Mouse (Mus musculus) spleen, adult 2 months (tissue): Measurements from ENCODE around the gene Pgd. TPM values are rescaled to one million over a fixed set of nuclear protein-coding genes. Genes with fewer than 3 reads are reported as not detected.

Source experiments
- DNase-seq, 2 experiments: peaks; one replicate each; pipeline versions ENCODE4 v3.0.0 to v3.0.0-alpha.2; 2012 to 2021; ENCODE audit warnings: low spot score in 2 of 2, low read depth in 1 of 2
- H3K27ac ChIP-seq: fragments of 200-500 bp; 2 replicates; pipeline ENCODE4 v1.5.1; 2012; ENCODE audit warnings: low read length, inconsistent platforms; ENCODE audit not compliant: insufficient read depth
- H3K27me3 ChIP-seq: fragments of 200-500 bp; 2 replicates; pipeline ENCODE4 v1.6.1; 2012; ENCODE audit warnings: mild to moderate bottlenecking, moderate library complexity, low read length, inconsistent platforms; ENCODE audit not compliant: control insufficient read depth, insufficient read depth
- H3K36me3 ChIP-seq: fragments of 200-500 bp; 2 replicates; pipeline ENCODE4 v1.6.1; 2012; ENCODE audit warnings: mild to moderate bottlenecking, low read length, inconsistent platforms; ENCODE audit not compliant: control insufficient read depth, insufficient read depth
- H3K4me1 ChIP-seq: fragments of 200-500 bp; 2 replicates; pipeline ENCODE4 v1.6.1; 2011; ENCODE audit warnings: inconsistent platforms; ENCODE audit not compliant: control insufficient read depth, insufficient read depth, insufficient read length
- H3K4me3 ChIP-seq: fragments of 200-500 bp; 2 replicates; pipeline ENCODE4 v1.5.1; 2011; ENCODE audit warnings: mild to moderate bottlenecking, inconsistent platforms; ENCODE audit not compliant: insufficient read depth, insufficient read length; ENCODE audit errors: extremely low read depth
- CTCF ChIP-seq: fragments of 200-500 bp; IDR thresholded peaks from 2 replicates; pipeline ENCODE4 v1.5.1; 2011; ENCODE audit warnings: mild to moderate bottlenecking, inconsistent platforms; ENCODE audit not compliant: insufficient read depth, insufficient read length, insufficient replicate concordance; ENCODE audit errors: extremely low read depth
- POLR2A ChIP-seq: fragments of 200-500 bp; IDR thresholded peaks from 2 replicates; pipeline ENCODE4 v1.6.1; 2011; ENCODE audit warnings: low read depth, low read length, inconsistent platforms
- WGBS: fragments of 180-500 bp; shearing (Covaris S2); methylation state at CpG from one replicate; pipeline ENCODE4 v1.1.7; 2018; 5-methylcytosine and 5-hydroxymethylcytosine counted together
- polyA plus RNA-seq: library from polyadenylated mRNA; depleted of rRNA; stranded (reverse); fragments of >200 nt; gene quantifications from 2 replicates; pipeline ENCODE4 v1.2.3, GENCODE M21; 2012

The Pgd gene
- polyA plus RNA-seq, 1 experiment, result 62.3 TPM

DNA sequence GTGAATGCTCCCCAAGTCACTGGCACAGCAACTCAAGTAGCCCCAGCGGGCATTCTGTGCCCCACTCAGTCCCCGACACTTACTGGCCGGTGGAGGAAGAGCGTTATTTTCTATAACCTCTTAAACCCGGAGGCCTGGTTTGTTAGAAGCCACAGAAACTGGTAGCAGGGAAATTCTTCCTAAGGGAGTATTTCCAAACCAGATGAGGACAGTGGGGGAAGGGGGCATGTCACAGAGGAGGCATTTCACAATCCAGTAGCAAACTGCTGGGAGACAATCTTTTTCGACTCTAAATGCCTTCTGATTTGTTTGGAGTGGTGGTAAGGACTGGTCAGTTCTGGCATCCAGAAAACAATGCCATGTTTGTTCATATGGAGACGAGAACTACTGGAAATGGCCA is 12.6 kb upstream of the Pgd start:
- Histone ChIP-seq H3K27me3 (no peaks in the 10 kb centered on the region), H3K36me3 (peaks cover 1% of the 10 kb centered on the region), H3K4me3 (no peak overlapping the region), H3K27ac (no peak overlapping the region), H3K4me1 (no peaks in the 10 kb centered on the region)
- TF ChIP-seq CTCF, result no peak
- TF ChIP-seq POLR2A, result no peak
- WGBS, result 87% methylated on average over 7 of the region's 7 CpGs
- no peak for DNase-seq

DNA sequence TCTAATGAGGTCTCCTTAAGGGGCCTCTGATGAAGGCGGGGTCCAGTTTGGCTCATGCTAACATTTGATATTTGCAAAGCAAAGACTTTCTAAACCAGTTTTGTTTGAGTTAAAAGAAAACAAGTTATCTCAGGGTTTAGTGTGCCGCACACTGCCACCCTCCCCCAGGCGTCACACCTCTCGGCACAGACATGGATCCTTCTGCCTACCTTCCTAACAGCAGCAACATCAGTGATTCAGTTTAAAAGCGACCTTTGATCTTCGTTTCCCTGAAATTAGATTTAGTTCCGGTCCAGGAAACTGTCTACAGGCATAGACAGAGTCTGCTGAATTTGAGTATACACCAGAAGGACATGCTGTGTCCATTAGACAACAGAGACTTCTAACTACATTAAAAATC is 11.8 kb upstream of the Pgd start:
- H3K27me3 ChIP-seq, result no peaks in the 10 kb centered on the region
- TF ChIP-seq POLR2A (no peak), CTCF (no peak)
- no peak overlapping the region for H3K27ac ChIP-seq
- no peaks in the 10 kb centered on the region for H3K4me1 ChIP-seq
- WGBS, result 90% methylated on average over 7 of the region's 7 CpGs
- H3K4me3 ChIP-seq, result no peak overlapping the region
- peaks cover 1% of the 10 kb centered on the region for H3K36me3 ChIP-seq
- no peak for DNase-seq

DNA sequence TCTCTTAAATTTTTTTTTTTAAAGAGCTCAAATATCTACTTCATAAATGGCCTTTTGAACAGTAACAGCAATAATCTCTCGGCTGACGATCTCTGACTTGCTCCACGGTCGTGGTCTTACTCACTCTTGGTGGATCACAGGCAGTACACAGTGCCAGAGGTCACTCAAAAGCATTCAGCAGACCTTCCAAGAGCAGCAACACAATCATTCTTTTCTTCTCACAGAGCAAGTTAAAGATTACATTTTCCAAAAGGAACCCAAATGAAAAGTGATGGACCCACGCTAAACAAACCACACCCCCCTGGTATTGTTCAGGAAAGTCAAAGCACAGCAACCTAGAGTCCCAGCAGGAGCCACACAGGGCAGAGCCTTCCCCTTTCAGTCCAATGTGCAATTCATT is 10.5 kb upstream of the Pgd start:
- no peak for TF ChIP-seq POLR2A
- no peak for TF ChIP-seq CTCF
- peaks cover 1% of the 10 kb centered on the region for H3K36me3 ChIP-seq
- H3K4me1 ChIP-seq, result no peaks in the 10 kb centered on the region
- no peak for DNase-seq
- 91% methylated on average over 5 of the region's 5 CpGs for WGBS
- H3K27ac ChIP-seq, result no peak overlapping the region
- H3K4me3 ChIP-seq, result no peak overlapping the region
- H3K27me3 ChIP-seq, result no peaks in the 10 kb centered on the region

DNA sequence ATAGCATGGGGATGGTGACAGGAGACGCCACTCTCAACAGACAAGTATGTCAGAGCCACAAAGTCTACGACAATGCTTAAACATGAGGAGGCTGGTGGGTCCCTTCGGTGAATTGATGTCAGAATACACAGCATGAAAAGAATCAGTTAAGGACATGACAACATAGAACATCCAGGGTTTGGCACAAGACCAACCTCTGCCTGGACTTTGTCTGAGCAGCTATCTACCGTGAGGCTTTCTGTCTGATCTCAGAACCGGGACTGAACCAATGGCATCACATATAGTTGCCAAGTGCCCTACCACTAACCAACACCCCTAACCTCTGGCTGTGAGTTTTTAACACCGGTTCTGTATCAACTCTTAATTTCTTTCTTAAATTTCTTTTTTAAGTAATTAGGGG is 10.1 kb upstream of the Pgd start:
- DNase-seq, result no peak
- H3K4me1 ChIP-seq, result no peaks in the 10 kb centered on the region
- TF ChIP-seq POLR2A, result no peak
- no peak for TF ChIP-seq CTCF
- no peak overlapping the region for H3K4me3 ChIP-seq
- H3K27ac ChIP-seq, result no peak overlapping the region
- no peaks in the 10 kb centered on the region for H3K27me3 ChIP-seq
- H3K36me3 ChIP-seq, result peaks cover 1% of the 10 kb centered on the region
- WGBS, result 89% methylated on average over 6 of the region's 6 CpGs

DNA sequence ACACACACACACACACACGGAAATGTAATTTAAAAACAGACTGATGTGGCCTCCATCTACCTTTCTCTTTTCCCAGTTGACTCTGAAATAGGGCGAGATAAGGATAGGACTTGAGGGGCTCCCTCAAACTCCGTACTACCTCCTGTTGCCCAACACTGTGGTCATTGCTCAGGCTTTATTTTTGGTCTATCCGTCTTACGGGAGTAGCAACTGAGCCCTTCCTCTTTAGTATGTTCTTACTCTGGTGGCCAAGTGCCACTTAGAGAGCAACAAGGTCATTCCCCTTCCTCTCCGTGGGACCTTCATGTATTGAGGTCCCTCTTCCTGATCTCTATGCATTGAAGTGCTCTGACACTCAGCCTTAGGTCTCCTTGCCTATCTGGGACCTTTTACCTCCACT is 7.1 kb upstream of the Pgd start:
- Histone ChIP-seq H3K36me3 (no peaks in the 10 kb centered on the region), H3K4me1 (no peaks in the 10 kb centered on the region), H3K27ac (no peak overlapping the region), H3K27me3 (no peaks in the 10 kb centered on the region), H3K4me3 (no peak overlapping the region)
- no peak for DNase-seq
- TF ChIP-seq POLR2A, result no peak
- TF ChIP-seq CTCF, result no peak
- WGBS, result 63% methylated on average over 6 of the region's 6 CpGs

DNA sequence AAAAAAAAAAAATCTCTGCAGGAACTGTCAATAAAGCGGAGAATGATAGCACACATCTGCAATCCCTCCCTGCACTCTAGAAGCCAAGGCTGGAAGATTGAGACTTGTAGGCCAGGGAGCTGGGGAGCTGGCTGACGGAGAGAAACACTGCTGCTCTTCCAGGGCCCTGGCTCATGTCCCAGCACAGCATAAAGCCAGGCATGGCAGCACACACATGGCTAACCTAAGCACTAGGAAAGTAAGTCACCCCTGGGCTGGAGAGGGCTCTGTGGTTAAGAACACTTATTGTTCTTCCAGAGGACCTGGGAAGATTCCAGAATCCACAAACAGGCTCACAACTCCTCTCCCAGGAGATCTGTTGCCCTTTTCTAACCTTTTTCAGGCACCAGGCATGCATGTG is 6.1 kb upstream of the Pgd start:
- WGBS, result 92% methylated on average over 2 of the region's 2 CpGs
- H3K36me3 ChIP-seq, result no peaks in the 10 kb centered on the region
- no peaks in the 10 kb centered on the region for H3K27me3 ChIP-seq
- no peak overlapping the region for H3K4me3 ChIP-seq
- no peak for TF ChIP-seq CTCF
- TF ChIP-seq POLR2A, result no peak
- no peak for DNase-seq
- H3K27ac ChIP-seq, result no peak overlapping the region
- H3K4me1 ChIP-seq, result no peaks in the 10 kb centered on the region; the same call in 1 of the 2 replicates

DNA sequence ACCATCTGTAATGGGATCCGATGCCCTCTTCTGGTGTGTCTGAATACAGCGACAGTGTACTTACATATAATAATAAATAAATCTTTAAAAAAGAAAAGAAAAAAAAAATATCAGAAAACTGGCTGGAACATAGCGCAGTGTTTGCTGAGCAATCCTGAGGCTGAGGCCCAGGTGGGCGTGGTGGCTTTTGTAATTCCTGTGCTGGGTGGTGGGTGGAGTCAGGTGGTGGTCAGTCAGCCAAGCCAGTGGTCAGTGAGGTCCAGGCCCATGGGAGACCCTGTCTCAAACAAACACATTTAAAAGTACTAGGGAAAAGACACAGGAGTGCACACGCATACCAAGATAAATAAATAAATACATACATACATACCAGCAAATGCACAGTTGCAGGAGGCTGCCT is 5.5 kb upstream of the Pgd start:
- no peak for TF ChIP-seq POLR2A
- TF ChIP-seq CTCF, result no peak
- 94% methylated on average over 5 of the region's 5 CpGs for WGBS
- Histone ChIP-seq H3K27ac (no peak overlapping the region), H3K4me1 (no peaks in the 10 kb centered on the region; the same call in 1 of the 2 replicates), H3K36me3 (no peaks in the 10 kb centered on the region), H3K27me3 (no peaks in the 10 kb centered on the region), H3K4me3 (no peak overlapping the region)
- no peak for DNase-seq
